ENCODE assay signal across 28 mouse cellular contexts in genomic region chr8:3397597-3397996, GRCm38 (mm10). TPM values are rescaled to one million over a fixed set of nuclear protein-coding genes. Genes with fewer than 3 reads are reported as not detected.
A peak's percentile ranks its signal among the peaks of the same experiment; 100 is the strongest.
DNase-seq lines count a peak whose midpoint lies in the region; ATAC-seq and TF ChIP-seq lines count a peak whose summit lies in the region.
"Had no signal": no experiment of that assay in that cellular context is flagged by ENCODE, and none has a peak within 500 bp of the region (broad histone marks: within the 10 kb centered on the region; RNA-seq: fewer than 3 reads in every experiment).

No protein-coding gene starts in this region.

- peaks cover 4% of the 10 kb centered on the region; the same call in 1 of the 2 replicates for H3K36me3 ChIP-seq in kidney, embryonic 16.5 days (ENCODE audit: insufficient read depth, low read length)
- H3K36me3 ChIP-seq in lung, postnatal 0 days (ENCODE audit: insufficient read depth, low read length), result no peaks in the 10 kb centered on the region
- H3K36me3 ChIP-seq: hindbrain, embryonic 15.5 days had no signal

- 87% methylated on average over 3 of the region's 3 CpGs for WGBS in kidney, embryonic 16.5 days
- WGBS in lung, postnatal 0 days, result 69% methylated on average over 3 of the region's 3 CpGs

- DNase-seq in adrenal gland, postnatal 14 days, result peak; percentile 62
- DNase-seq in adrenal gland, postnatal 25 days, result no peak
- peak; percentile 32 to 57 for DNase-seq in kidney, adult 8-10 months
- peak; percentile 45 for DNase-seq in lung, postnatal 36 days
- no peak for DNase-seq in lung, postnatal 0 days (ENCODE audit: low spot score)
- DNase-seq in kidney, postnatal 25 days, result peak; percentile 57 to 59
- no peak for DNase-seq in cerebellum, adult 11-12 months
- DNase-seq: cerebellum, adult 9-10 months; gastrocnemius, postnatal 10 days; heart, postnatal 4 days; liver; thymus, adult 18-20 months; thymus, postnatal 36 days had no signal

- no peak for TF ChIP-seq CTCF in lung, postnatal 0 days (IDR thresholded peaks at IDR 0.05)

- peaks cover 13% of the 10 kb centered on the region for H3K4me1 ChIP-seq in kidney, embryonic 16.5 days (ENCODE audit: insufficient read depth, low read length)
- H3K4me1 ChIP-seq in lung, postnatal 0 days (ENCODE audit: insufficient read depth, low read depth, low read length), result peaks cover 9% of the 10 kb centered on the region

- no peak overlapping the region for H3K27ac ChIP-seq in kidney, embryonic 16.5 days (ENCODE audit: low read length)
- no peak overlapping the region for H3K27ac ChIP-seq in lung, postnatal 0 days (ENCODE audit: low read length)
- H3K27ac ChIP-seq: embryonic facial prominence, embryonic 15.5 days; heart, embryonic 10.5 days; hindbrain, embryonic 15.5 days; limb, embryonic 10.5 days; macrophage; midbrain, embryonic 10.5 days; neural tube, embryonic 13.5 days had no signal

- H3K9me3 ChIP-seq in kidney, embryonic 16.5 days (ENCODE audit: low read length), result no peaks in the 10 kb centered on the region
- H3K9me3 ChIP-seq in lung, postnatal 0 days (ENCODE audit: low read length), result no peaks in the 10 kb centered on the region
- H3K9me3 ChIP-seq: embryonic facial prominence, embryonic 15.5 days; heart, embryonic 10.5 days; hindbrain, embryonic 15.5 days; limb, embryonic 10.5 days; midbrain, embryonic 10.5 days; neural tube, embryonic 13.5 days had no signal

- H3K27me3 ChIP-seq in kidney, embryonic 16.5 days (ENCODE audit: insufficient read depth, low read length), result no peaks in the 10 kb centered on the region
- no peaks in the 10 kb centered on the region for H3K27me3 ChIP-seq in lung, postnatal 0 days (replicated peaks; ENCODE audit: insufficient read depth, low read length)
- H3K27me3 ChIP-seq: CH12.LX; embryonic facial prominence, embryonic 15.5 days; hindbrain, embryonic 15.5 days; neural tube, embryonic 13.5 days had no signal

- H3K4me3 ChIP-seq in kidney, embryonic 16.5 days (ENCODE audit: low read length), result no peak overlapping the region
- H3K4me3 ChIP-seq in lung, postnatal 0 days (ENCODE audit: low read depth, low read length), result no peak overlapping the region
- H3K4me3 ChIP-seq: embryonic facial prominence, embryonic 15.5 days; heart, embryonic 10.5 days; hindbrain, embryonic 15.5 days; limb, embryonic 10.5 days; midbrain, embryonic 10.5 days; myocyte; neural tube, embryonic 13.5 days had no signal

- no peak for TF ChIP-seq EP300 in lung, postnatal 0 days (IDR thresholded peaks at IDR 0.05)

- H3K9ac ChIP-seq in kidney, embryonic 16.5 days (replicated peaks; ENCODE audit: low read length), result no peak overlapping the region
- H3K9ac ChIP-seq in lung, postnatal 0 days (replicated peaks; ENCODE audit: low read depth), result no peak overlapping the region
- H3K9ac ChIP-seq: embryonic facial prominence, embryonic 15.5 days; hindbrain, embryonic 15.5 days; neural tube, embryonic 13.5 days had no signal

- no peak for ATAC-seq in kidney, embryonic 16.5 days (ENCODE audit: low FRiP score, low TSS enrichment)
- no peak for ATAC-seq in lung, postnatal 0 days
- ATAC-seq: activated CD4-positive, CD25-positive, alpha-beta regulatory T cell, adult 4 months; forebrain, embryonic 14.5 days; midbrain, embryonic 16.5 days had no signal

- no peak overlapping the region for H3K4me2 ChIP-seq in kidney, embryonic 16.5 days (replicated peaks; ENCODE audit: low read depth, low read length)
- no peak overlapping the region for H3K4me2 ChIP-seq in lung, postnatal 0 days (replicated peaks; ENCODE audit: low read depth, low read length)
- H3K4me2 ChIP-seq: embryonic facial prominence, embryonic 15.5 days; hindbrain, embryonic 15.5 days; neural tube, embryonic 13.5 days had no signal

RNA-seq across cellular contexts. Expression of gene Arhgef18, which starts 4.8 kb away (rescaled TPM):
- total RNA-seq in adrenal gland, postnatal 14 days (2021), result 31.0 and 42.0 TPM in 2 replicates
- 30.6 and 53.5 TPM in 2 replicates for total RNA-seq in adrenal gland, postnatal 25 days (2021)
- 11.6 and 12.1 TPM in 2 replicates for polyA plus RNA-seq in kidney, embryonic 16.5 days (2015; fragmentation: Nextera tagmentation; extraction: Ambion mirVana)
- 5.8 and 6.1 TPM in 2 replicates for polyA plus RNA-seq in lung, postnatal 0 days (2015; fragmentation: Nextera tagmentation; extraction: Ambion mirVana)

RNA-seq across cellular contexts. Expression of gene A430078G23Rik, which starts 44.4 kb away (rescaled TPM):
- 1.9 and 11.6 TPM in 2 replicates for total RNA-seq in adrenal gland, postnatal 14 days (2021)
- total RNA-seq in adrenal gland, postnatal 25 days (2021), result 0.27 TPM in 1 of 2 replicates, not detected in the other
- polyA plus RNA-seq in kidney, embryonic 16.5 days (2015; fragmentation: Nextera tagmentation; extraction: Ambion mirVana), result 0.16 and 0.19 TPM in 2 replicates
- polyA plus RNA-seq in lung, postnatal 0 days (2015; fragmentation: Nextera tagmentation; extraction: Ambion mirVana), result 0.38 and 0.40 TPM in 2 replicates
- total RNA-seq: CH12.LX; layer of hippocampus, adult 18-20 months had no signal
- polyA plus RNA-seq: hindbrain, embryonic 15.5 days; intestine, embryonic 14.5 days; limb, embryonic 10.5 days; midbrain, embryonic 10.5 days; midbrain, embryonic 16.5 days; myocyte; neural tube, embryonic 13.5 days had no signal

Comparison
In these comparisons a context has a peak if more than half of its experiments do, and no peak if none do; other contexts are left out.
1. DNase-seq: peak in adrenal gland, postnatal 14 days (single experiment), kidney, adult 8-10 months (2 of 2), lung, postnatal 36 days (single experiment) and kidney, postnatal 25 days (2 of 2); none in adrenal gland, postnatal 25 days (single experiment), lung, postnatal 0 days (single experiment) and cerebellum, adult 11-12 months (single experiment).